Mouse (Mus musculus): Measurements from ENCODE around the gene Ttc28.

DNA sequence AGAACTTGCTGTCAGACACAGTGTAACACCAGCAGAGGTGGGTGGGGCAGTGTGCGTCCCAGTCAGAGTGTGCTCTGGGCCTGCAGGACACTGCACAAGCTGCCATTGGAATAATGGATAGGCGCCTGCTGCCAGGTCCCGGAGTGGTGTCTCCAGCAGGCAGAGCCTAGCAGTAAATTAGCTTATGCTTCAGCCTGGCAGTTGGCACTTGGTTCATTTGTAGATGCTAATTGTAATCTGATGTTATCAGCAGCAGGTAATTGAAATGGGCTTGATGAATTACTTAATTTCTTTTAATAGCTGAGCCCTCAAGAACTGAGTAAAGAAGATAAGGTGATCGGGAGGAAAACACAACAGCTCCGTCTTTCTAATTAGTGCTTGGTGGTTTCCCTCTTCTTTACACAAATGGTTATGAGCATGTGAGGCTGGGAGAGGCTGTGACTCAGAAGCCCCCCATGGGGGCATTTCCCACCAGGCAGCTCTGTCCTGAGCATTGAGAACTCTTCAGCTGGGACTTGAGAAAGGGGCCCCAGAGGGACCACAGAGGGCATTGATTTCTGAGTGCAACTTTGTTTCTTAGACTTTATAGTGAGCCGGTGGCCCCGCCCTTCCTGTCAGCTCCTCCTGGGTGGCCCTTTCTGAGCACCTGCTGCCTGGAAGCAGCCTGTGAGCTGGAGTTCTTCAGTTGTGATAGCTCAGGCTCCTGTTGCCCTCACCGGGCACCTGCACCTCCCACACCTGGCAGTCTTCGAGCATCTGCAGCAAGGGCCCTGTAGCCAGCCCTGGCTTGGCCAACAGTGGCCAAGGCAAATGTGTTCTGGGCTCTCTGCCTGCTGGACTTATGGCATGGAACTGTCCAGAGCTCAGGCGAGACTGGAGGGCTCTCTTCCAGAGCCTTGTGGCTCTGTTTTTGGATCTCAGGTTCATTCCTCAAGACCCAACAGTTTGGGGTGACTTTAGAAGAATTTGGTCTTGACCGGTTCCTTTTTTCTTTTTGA lies 316.2 kb downstream of the Ttc28 start:
- TF ChIP-seq CTCF (IDR thresholded peaks at IDR 0.05; ENCODE audit: low read depth): no peak
- TF ChIP-seq EP300 (optimal IDR thresholded peaks at IDR 0.05): no peak

Data from stomach, postnatal 0 days (tissue).